Mouse (Mus musculus) liver, postnatal 0 days (tissue): ENCODE data around the gene Taf10.
"Not testable (repeated sequence)": the region's sequence is repeated elsewhere in the genome, so short reads cannot be mapped to it uniquely, and the experiment has no call there.

Experiments used
- CTCF ChIP-seq: sonication (generic); IDR thresholded peaks from 2 replicates; pipeline ENCODE4 v1.5.1; 2016; ENCODE audit warnings: antibody characterized with exemption, low read depth
- EP300 ChIP-seq: IDR thresholded peaks from 2 replicates; pipeline ENCODE4 v1.6.1; 2016; ENCODE audit warnings: antibody characterized with exemption, low read depth, mild to moderate bottlenecking

DNA sequence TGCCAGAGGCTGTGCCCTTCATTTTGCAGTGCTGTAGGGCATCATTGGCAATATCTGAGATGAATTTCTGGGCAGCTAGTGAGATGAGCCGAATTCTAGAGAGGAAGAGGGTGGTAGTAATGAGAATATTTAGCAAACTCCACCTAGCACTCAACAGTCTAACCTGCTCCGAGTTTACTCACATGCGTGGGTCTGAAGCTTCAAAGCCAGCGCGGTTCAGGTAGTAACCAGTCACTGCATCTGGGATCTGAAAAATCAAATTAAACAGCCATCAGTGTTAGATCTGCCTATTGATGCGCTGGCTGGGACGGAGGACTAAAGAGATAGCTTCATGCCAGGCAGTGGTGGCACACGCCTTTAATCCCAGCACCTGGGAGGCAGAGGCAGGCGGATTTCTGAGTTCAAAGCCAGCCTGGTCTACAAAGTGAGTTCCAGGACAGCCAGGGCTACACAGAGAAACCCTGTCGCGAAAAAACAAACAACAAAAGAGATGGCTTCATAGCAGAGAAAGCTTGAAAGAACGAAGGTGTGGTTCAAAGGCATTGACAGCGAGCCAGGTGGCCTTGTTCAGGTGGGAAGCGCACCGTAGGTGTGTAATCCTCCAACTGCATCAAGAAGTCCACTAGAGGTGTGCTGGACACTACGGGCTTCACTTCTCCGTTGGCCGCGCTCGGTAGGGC is 775 bp downstream of the Taf10 start:
- not testable (repeated sequence) for TF ChIP-seq CTCF, EP300
